Mouse (Mus musculus): ENCODE results near the gene Cecr2. TPM values are rescaled to one million over a fixed set of nuclear protein-coding genes. Genes with fewer than 3 reads are reported as not detected.

The Cecr2 gene
- polyA plus RNA-seq (2017; shearing (Covaris generic)): 1 to 10 TPM; 1.1 to 4.3 TPM

DNA sequence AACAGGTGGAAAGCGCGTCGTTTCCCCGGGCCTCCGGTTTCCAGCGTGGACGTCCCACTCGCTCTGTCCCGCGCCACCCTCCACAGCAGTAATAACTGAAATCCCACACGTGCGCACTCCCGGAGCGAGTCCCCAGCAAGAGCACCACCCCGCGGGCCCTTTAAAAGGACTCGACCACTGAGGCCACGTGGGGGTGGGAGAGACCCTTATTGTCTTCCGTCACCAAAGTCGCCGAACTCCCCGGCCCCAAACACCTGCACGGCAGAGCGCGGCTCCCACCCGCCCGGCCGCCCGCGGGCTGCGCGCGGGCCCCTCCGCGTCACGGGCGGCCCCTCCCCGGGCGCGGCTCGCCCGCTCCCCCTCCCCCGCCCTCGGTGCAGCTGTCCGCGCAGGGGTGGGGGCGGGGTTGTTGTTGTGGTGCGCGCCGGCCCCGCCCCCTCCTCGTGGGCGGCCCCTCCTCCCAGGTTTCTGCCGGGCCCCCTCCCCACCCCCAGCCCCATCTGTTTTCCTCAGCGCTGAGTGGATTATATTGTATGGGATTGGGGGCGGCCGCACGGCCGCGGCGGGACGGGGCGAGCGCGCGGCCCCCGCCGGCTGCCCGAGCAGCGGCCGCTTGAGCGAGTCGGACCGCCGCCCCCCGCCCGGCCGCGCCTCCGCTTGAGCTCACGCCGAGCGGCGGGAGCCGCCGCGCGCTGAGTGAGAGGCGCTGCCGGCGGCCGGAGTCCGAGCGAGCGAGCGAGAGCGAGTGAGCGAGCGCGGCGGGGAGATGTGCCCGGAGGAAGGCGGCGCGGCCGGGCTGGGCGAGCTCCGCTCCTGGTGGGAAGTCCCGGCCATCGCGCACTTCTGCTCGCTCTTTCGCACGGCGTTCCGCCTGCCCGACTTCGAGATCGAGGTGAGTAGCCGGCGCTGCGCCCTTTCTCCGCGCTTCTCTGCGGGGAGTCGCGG, at the start of gene Cecr2:
Gene Cecr2 (plus strand): TSS at position 554 of the 945 bp plus-strand sequence.

DNA sequence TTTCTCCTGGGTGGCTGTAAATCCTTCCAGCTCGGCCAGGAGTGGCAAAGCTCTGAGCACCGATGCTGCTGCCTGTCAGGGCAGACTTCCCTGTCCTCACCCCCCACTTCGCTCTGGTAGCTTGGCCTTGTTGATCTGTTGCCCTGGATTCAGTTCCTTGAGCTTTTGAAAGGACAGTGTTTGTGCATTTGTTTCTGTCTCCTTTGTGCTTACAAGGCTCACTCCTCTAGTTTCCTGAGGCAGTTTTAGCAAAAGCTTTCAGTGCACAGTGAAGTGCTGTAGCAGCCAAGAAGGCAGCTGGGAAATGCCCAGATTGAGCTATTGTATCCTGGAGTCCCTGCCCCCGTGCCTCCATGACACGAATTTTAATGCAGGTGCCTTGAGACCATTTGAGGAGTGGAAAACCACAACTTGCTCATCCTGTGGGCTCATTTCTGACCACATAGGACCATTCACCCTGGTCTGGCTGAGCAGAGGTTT, 107.0 kb downstream of the Cecr2 start, which contains the start of gene Slc25a18:
Gene Slc25a18 (plus strand): TSS at position 430 of the 480 bp plus-strand sequence.

Other genes with a start within 250 kb of the Cecr2 start
- gene Il17ra, start 203.1 kb upstream of the Cecr2 start, polyA plus RNA-seq (2017; shearing (Covaris generic)): 100 to 1,000 TPM; 125 to 177 TPM
- 1 to 10 TPM; 1.8 to 5.3 TPM for gene Tmem121b, start 172.6 kb upstream of the Cecr2 start, polyA plus RNA-seq (2017; shearing (Covaris generic))
- 100 to 1,000 TPM; 110 to 129 TPM for gene Hdhd5, start 135.1 kb upstream of the Cecr2 start, polyA plus RNA-seq (2017; shearing (Covaris generic))
- gene Slc25a18, start 107.2 kb downstream of the Cecr2 start, polyA plus RNA-seq (2017; shearing (Covaris generic)): under 1 TPM in 1 of 2 experiments, not detected in 1; 0.08 TPM
- 100 to 1,000 TPM; 129 to 133 TPM for gene Atp6v1e1, start 156.4 kb downstream of the Cecr2 start, polyA plus RNA-seq (2017; shearing (Covaris generic))
- gene Bcl2l13, start 169.8 kb downstream of the Cecr2 start, polyA plus RNA-seq (2017; shearing (Covaris generic)): 10 to 100 TPM; 25.3 to 26.8 TPM

Measured in inflammation-experienced regulatory T-cells (primary cell).